Mouse (Mus musculus) MEL (cell line): Measurements from ENCODE around the gene Oaz1.

ENCODE experiments used
- CTCF ChIP-seq, 3 experiments: IDR thresholded peaks in 2 of 3; conservative IDR thresholded peaks in 1 of 3; 2 replicates each; pipeline ENCODE4 v1.5.1; 2011 to 2012; ENCODE audit warnings: low read length in 3 of 3, low read depth in 2 of 3, mild to moderate bottlenecking in 2 of 3, improper control_type of control experiment in 1 of 3, inconsistent platforms in 1 of 3, mixed read lengths in 1 of 3, moderate library complexity in 1 of 3; ENCODE audit not compliant: control insufficient read depth in 1 of 3, insufficient read depth in 1 of 3, poor library complexity in 1 of 3, severe bottlenecking in 1 of 3
- GABPA ChIP-seq: IDR thresholded peaks from 2 replicates; pipeline ENCODE4 v1.6.1; 2012; ENCODE audit warnings: low read depth, mild to moderate bottlenecking, inconsistent platforms, low read length, improper control_type of control experiment, moderate library complexity
- GATA1 ChIP-seq: IDR thresholded peaks from 2 replicates; pipeline ENCODE4 v1.6.1; 2011; ENCODE audit warnings: low read depth, low read length, improper control_type of control experiment
- JUND ChIP-seq: IDR thresholded peaks from 2 replicates; pipeline ENCODE4 v1.6.1; 2011; ENCODE audit warnings: low read depth, mild to moderate bottlenecking, improper control_type of control experiment, low read length
- MAFK ChIP-seq: IDR thresholded peaks from 2 replicates; pipeline ENCODE4 v1.6.1; 2011; ENCODE audit warnings: low read depth, mild to moderate bottlenecking, low read length, improper control_type of control experiment, borderline replicate concordance
- MAX ChIP-seq: IDR thresholded peaks from 2 replicates; pipeline ENCODE4 v1.6.1; 2011; ENCODE audit warnings: low read length, improper control_type of control experiment
- MYC ChIP-seq: IDR thresholded peaks from 2 replicates; pipeline ENCODE4 v1.6.1; 2011; ENCODE audit warnings: low read depth, mild to moderate bottlenecking, low read length, improper control_type of control experiment, moderate library complexity
- POLR2A ChIP-seq, 2 experiments: IDR thresholded peaks; 2 replicates each; pipeline ENCODE4 v1.6.1; 2011 to 2012; ENCODE audit warnings: low read length in 2 of 2, mild to moderate bottlenecking in 2 of 2, control low read depth in 1 of 2, improper control_type of control experiment in 1 of 2, low read depth in 1 of 2, moderate library complexity in 1 of 2; ENCODE audit not compliant: control insufficient read depth in 1 of 2, insufficient read depth in 1 of 2, poor library complexity in 1 of 2
- POLR2AphosphoS2 ChIP-seq: IDR thresholded peaks from 2 replicates; pipeline ENCODE4 v1.6.1; 2011; ENCODE audit warnings: low read length, improper control_type of control experiment
- SMC3 ChIP-seq: IDR thresholded peaks from 2 replicates; pipeline ENCODE4 v1.6.1; 2011; ENCODE audit warnings: low read depth, low read length, improper control_type of control experiment
- TCF12 ChIP-seq: IDR thresholded peaks from 2 replicates; pipeline ENCODE4 v1.6.1; 2014; ENCODE audit warnings: low read depth, mild to moderate bottlenecking, inconsistent platforms, low read length, improper control_type of control experiment, moderate library complexity
- USF1 ChIP-seq: IDR thresholded peaks from 2 replicates; pipeline ENCODE4 v1.6.1; 2014; ENCODE audit warnings: low read depth, mild to moderate bottlenecking, inconsistent platforms, low read length, improper control_type of control experiment, moderate library complexity

DNA sequence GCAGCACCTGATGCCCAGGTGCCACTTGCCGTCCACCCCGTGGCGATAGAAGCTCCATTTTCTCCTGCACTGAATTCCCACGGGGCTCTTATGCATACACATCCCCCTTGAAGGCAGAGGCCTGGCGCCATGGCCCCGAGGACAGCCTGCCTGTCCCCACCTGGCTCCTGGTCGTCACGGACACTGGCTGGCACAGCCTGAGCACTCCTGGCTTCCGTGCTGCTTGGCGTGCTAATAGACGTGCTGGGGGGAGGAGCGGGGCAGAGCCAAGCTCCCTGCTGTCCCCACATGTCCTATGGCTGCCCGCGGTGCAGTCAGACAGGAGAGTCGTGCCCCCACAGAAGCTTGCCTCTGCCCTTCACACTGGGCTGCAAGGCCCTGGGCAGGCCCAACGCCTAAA is 38.0 kb downstream of the Oaz1 start:
- TF ChIP-seq SMC3 (no peak), CTCF (IDR thresholded peaks at IDR 0.05 in 2 of 3, conservative IDR thresholded peaks at IDR 0.05 in 1 of 3; ENCODE audit: control insufficient read depth in 1 of 3, insufficient read depth in 1 of 3, low read depth in 2 of 3, low read length in 3 of 3, poor library complexity in 1 of 3, severe bottlenecking in 1 of 3) (no peak), POLR2A (IDR thresholded peaks at IDR 0.05; ENCODE audit: control insufficient read depth in 1 of 2, insufficient read depth in 1 of 2, low read depth in 1 of 2, low read length in 2 of 2, poor library complexity in 1 of 2) (no peak), GABPA (no peak), POLR2AphosphoS2 (no peak), TCF12 (no peak), GATA1 (no peak), MYC (no peak), USF1 (no peak), JUND (no peak), MAFK (no peak), MAX (no peak)
